9 mouse cellular contexts compared by ENCODE assay signal in genomic region chr10:20548833-20549710, GRCm38 (mm10).
A peak's percentile ranks its signal among the peaks of the same experiment; 100 is the strongest.
DNase-seq lines count a peak whose midpoint lies in the region; ATAC-seq and TF ChIP-seq lines count a peak whose summit lies in the region.
"Had no signal": no experiment of that assay in that cellular context is flagged by ENCODE, and none has a peak within 500 bp of the region (broad histone marks: within the 10 kb centered on the region; RNA-seq: fewer than 3 reads in every experiment).

No protein-coding gene starts in this region.

- peak; percentile 58 for ATAC-seq in intestine, embryonic 16.5 days
- no peak for ATAC-seq in liver, postnatal 0 days

- TF ChIP-seq POLR2A in thymus, adult 2 months (IDR thresholded peaks at IDR 0.05; ENCODE audit: control insufficient read depth, extremely low read depth, insufficient read depth, low read length, poor library complexity) = no peak

- H3K9me3 ChIP-seq in intestine, embryonic 16.5 days (ENCODE audit: control insufficient read depth, low read length) = no peaks in the 10 kb centered on the region
- H3K9me3 ChIP-seq in liver, postnatal 0 days (ENCODE audit: low read length) = no peaks in the 10 kb centered on the region

- H3K4me3 ChIP-seq in layer of hippocampus, adult 2 months = no peak overlapping the region; the same call in 1 of the 2 replicates
- H3K4me3 ChIP-seq in intestine, embryonic 16.5 days (ENCODE audit: low read length) = peak overlapping the region; percentile 48
- H3K4me3 ChIP-seq in liver, postnatal 0 days (ENCODE audit: low read depth, low read length) = peak overlapping the region; percentile 36; the same call in 1 of the 2 replicates
- H3K4me3 ChIP-seq in thymus, adult 2 months (ENCODE audit: control insufficient read depth, insufficient read depth, low read length) = no peak overlapping the region

- H3K27me3 ChIP-seq in intestine, embryonic 16.5 days (replicated peaks; ENCODE audit: control insufficient read depth, insufficient read depth, low read length) = no peaks in the 10 kb centered on the region
- no peaks in the 10 kb centered on the region for H3K27me3 ChIP-seq in liver, postnatal 0 days (ENCODE audit: insufficient read depth, low read length)
- H3K27me3 ChIP-seq in thymus, adult 2 months (ENCODE audit: control insufficient read depth, insufficient read depth, low read length) = no peaks in the 10 kb centered on the region
- H3K27me3 ChIP-seq: CH12.LX had no signal

- H3K4me1 ChIP-seq in intestine, embryonic 16.5 days (ENCODE audit: control insufficient read depth, insufficient read depth, low read length) = peaks cover 20% of the 10 kb centered on the region
- peaks cover 10% of the 10 kb centered on the region; the same call in 1 of the 2 replicates for H3K4me1 ChIP-seq in liver, postnatal 0 days (ENCODE audit: insufficient read depth)
- 0 out of 2 replicates have a peak, but pooled peaks cover 3% of the 10 kb centered on the region for H3K4me1 ChIP-seq in thymus, adult 2 months (replicated peaks; ENCODE audit: control insufficient read depth, insufficient read depth, low read length)

- DNase-seq in layer of hippocampus, adult 2 months (ENCODE audit: low spot score in 2 of 2) = no peak
- DNase-seq in layer of hippocampus, adult 9-10 months (ENCODE audit: low spot score) = no peak
- DNase-seq in gastrocnemius, postnatal 10 days = peak; percentile 36
- no peak for DNase-seq in liver, postnatal 0 days
- no peak for DNase-seq in adipocyte (ENCODE audit: low spot score)
- no peak for DNase-seq in thymus, adult 2 months
- DNase-seq in layer of hippocampus, adult 8-10 months (ENCODE audit: low spot score in 2 of 2) = no peak

- TF ChIP-seq EP300 in liver, postnatal 0 days (IDR thresholded peaks at IDR 0.05; ENCODE audit: low read depth) = no peak

- H3K9ac ChIP-seq in intestine, embryonic 16.5 days (ENCODE audit: low read depth, low read length) = peak overlapping the region; percentile 74; the same call in 1 of the 2 replicates
- H3K9ac ChIP-seq in liver, postnatal 0 days (replicated peaks) = no peak overlapping the region

- H3K36me3 ChIP-seq in intestine, embryonic 16.5 days (ENCODE audit: control insufficient read depth, insufficient read depth, low read length) = no peaks in the 10 kb centered on the region
- no peaks in the 10 kb centered on the region for H3K36me3 ChIP-seq in liver, postnatal 0 days (replicated peaks; ENCODE audit: insufficient read depth, low read length)
- H3K36me3 ChIP-seq in thymus, adult 2 months (ENCODE audit: control insufficient read depth, insufficient read depth, low read length) = no peaks in the 10 kb centered on the region

- TF ChIP-seq CTCF in layer of hippocampus, adult 2 months (conservative IDR thresholded peaks at IDR 0.05) = no peak
- TF ChIP-seq CTCF in liver, postnatal 0 days (IDR thresholded peaks at IDR 0.05; ENCODE audit: low read depth) = no peak
- TF ChIP-seq CTCF in thymus, adult 2 months (IDR thresholded peaks at IDR 0.05; ENCODE audit: borderline replicate concordance, control insufficient read depth, extremely low read depth, insufficient read depth, low read length, poor library complexity) = no peak

- WGBS in intestine, embryonic 16.5 days = 44% methylated on average over 13 of the region's 13 CpGs
- WGBS in liver, postnatal 0 days (ENCODE audit: insufficient replicate concordance) = 58% methylated on average over 13 of the region's 13 CpGs
- WGBS in thymus, adult 2 months = 93% methylated on average over 13 of the region's 13 CpGs

- peak overlapping the region; percentile 79 for H3K4me2 ChIP-seq in intestine, embryonic 16.5 days (ENCODE audit: low read depth, low read length)
- peak overlapping the region; percentile 71; the same call in 1 of the 2 replicates for H3K4me2 ChIP-seq in liver, postnatal 0 days (ENCODE audit: low read depth, low read length)

- peak overlapping the region; percentile 83 for H3K27ac ChIP-seq in layer of hippocampus, adult 2 months
- H3K27ac ChIP-seq in intestine, embryonic 16.5 days (ENCODE audit: low read length) = no peak overlapping the region
- no peak overlapping the region for H3K27ac ChIP-seq in liver, postnatal 0 days (ENCODE audit: low read depth)
- H3K27ac ChIP-seq in thymus, adult 2 months (ENCODE audit: control insufficient read depth, insufficient read depth, low read length) = no peak overlapping the region

Comparison
In these comparisons a context has a peak if more than half of its experiments do, and no peak if none do; other contexts are left out.
1. H3K4me3 ChIP-seq: peak in intestine, embryonic 16.5 days (single experiment) and liver, postnatal 0 days (single experiment); none in layer of hippocampus, adult 2 months (single experiment) and thymus, adult 2 months (single experiment).